Mouse (Mus musculus): ENCODE data around the gene Gm11567. TPM values are rescaled to one million over a fixed set of nuclear protein-coding genes. Genes with fewer than 3 reads are reported as not detected.
"Not testable (repeated sequence)": the region's sequence is repeated elsewhere in the genome, so short reads cannot be mapped to it uniquely, and the experiment has no call there.

Gene Gm11567
- polyA plus RNA-seq (2017; shearing (Covaris generic)) = not detected

- ATAC-seq = not testable (repeated sequence)
These were observed at the start of gene Gm11567 for GRCm38 (mm10) chr11:99878887-99879286. Gene Gm11567 (plus strand): TSS chr11:99879187.

- ATAC-seq = no peak
These were observed 41.0 kb upstream of the Gm11567 start, which contains the start of gene 2300003K06Rik for GRCm38 (mm10) chr11:99837966-99838365. Gene 2300003K06Rik (minus strand): TSS chr11:99838066.

- ATAC-seq = no peak
These were observed 36.8 kb upstream of the Gm11567 start for GRCm38 (mm10) chr11:99842185-99842584.

GRCm38 (mm10) chr11:99846746-99847145 is 32.2 kb upstream of the Gm11567 start:
- no peak for ATAC-seq

- no peak for ATAC-seq
These were observed 27.5 kb upstream of the Gm11567 start, which contains the start of gene Krtap4-16 for GRCm38 (mm10) chr11:99851508-99851907. Gene Krtap4-16 (minus strand): TSS chr11:99851608.

- no peak for ATAC-seq
These were observed 24.9 kb upstream of the Gm11567 start for GRCm38 (mm10) chr11:99854121-99854520.

GRCm38 (mm10) chr11:99857617-99858016 is 21.4 kb upstream of the Gm11567 start, which contains the start of gene Gm11568:
Gene Gm11568 (plus strand): TSS chr11:99857917.
- no peak for ATAC-seq

- ATAC-seq = no peak
These were observed 20.2 kb upstream of the Gm11567 start for GRCm38 (mm10) chr11:99858761-99859160.

GRCm38 (mm10) chr11:99864176-99864575 is 14.8 kb upstream of the Gm11567 start, which contains the start of gene Gm11559:
Gene Gm11559 (plus strand): TSS chr11:99864476.
- not testable (repeated sequence) for ATAC-seq

GRCm38 (mm10) chr11:99873089-99873488 is 5.9 kb upstream of the Gm11567 start, which contains the start of gene Krtap9-1:
Gene Krtap9-1 (plus strand): TSS chr11:99873389.
- ATAC-seq = not testable (repeated sequence)

GRCm38 (mm10) chr11:99907620-99908019 is 28.6 kb downstream of the Gm11567 start, which contains the start of gene Krtap31-1:
Gene Krtap31-1 (plus strand): TSS chr11:99907920.
- ATAC-seq = no peak

- ATAC-seq = no peak
These were observed 35.5 kb downstream of the Gm11567 start, which contains the start of gene Gm11565 for GRCm38 (mm10) chr11:99914451-99914850. Gene Gm11565 (plus strand): TSS chr11:99914751.

Other genes with a start within 250 kb of the Gm11567 start
- not detected for gene Krtap4-2, start 244.1 kb upstream of the Gm11567 start, polyA plus RNA-seq (2017; shearing (Covaris generic))
- not detected for gene Krtap4-7, start 235.1 kb upstream of the Gm11567 start, polyA plus RNA-seq (2017; shearing (Covaris generic))
- gene Gm11555, start 229.0 kb upstream of the Gm11567 start, polyA plus RNA-seq (2017; shearing (Covaris generic)) = not detected
- not detected for gene Gm11563, start 220.2 kb upstream of the Gm11567 start, polyA plus RNA-seq (2017; shearing (Covaris generic))
- gene Krtap4-6, start 213.2 kb upstream of the Gm11567 start, polyA plus RNA-seq (2017; shearing (Covaris generic)) = not detected
- not detected for gene Gm14190, start 188.4 kb upstream of the Gm11567 start, polyA plus RNA-seq (2017; shearing (Covaris generic))
- gene Gm14180, start 144.9 kb upstream of the Gm11567 start, polyA plus RNA-seq (2017; shearing (Covaris generic)) = not detected
- gene Gm11595, start 106.3 kb upstream of the Gm11567 start, polyA plus RNA-seq (2017; shearing (Covaris generic)) = not detected
- not detected for gene Krtap4-8, start 98.5 kb upstream of the Gm11567 start, polyA plus RNA-seq (2017; shearing (Covaris generic))
- not detected for gene Krtap4-9, start 94.0 kb upstream of the Gm11567 start, polyA plus RNA-seq (2017; shearing (Covaris generic))
- not detected for gene Gm11596, start 85.7 kb upstream of the Gm11567 start, polyA plus RNA-seq (2017; shearing (Covaris generic))
- not detected for gene Gm11569, start 80.3 kb upstream of the Gm11567 start, polyA plus RNA-seq (2017; shearing (Covaris generic))
- gene Gm11554, start 74.7 kb upstream of the Gm11567 start, polyA plus RNA-seq (2017; shearing (Covaris generic)) = not detected
- gene Krtap4-13, start 69.3 kb upstream of the Gm11567 start, polyA plus RNA-seq (2017; shearing (Covaris generic)) = not detected
- gene Gm11564, start 63.5 kb upstream of the Gm11567 start, polyA plus RNA-seq (2017; shearing (Covaris generic)) = not detected
- gene 2300003K06Rik, start 41.1 kb upstream of the Gm11567 start, polyA plus RNA-seq (2017; shearing (Covaris generic)) = not detected
- not detected for gene Krtap4-16, start 27.6 kb upstream of the Gm11567 start, polyA plus RNA-seq (2017; shearing (Covaris generic))
- gene Gm11568, start 21.3 kb upstream of the Gm11567 start, polyA plus RNA-seq (2017; shearing (Covaris generic)) = not detected
- not detected for gene Gm11559, start 14.7 kb upstream of the Gm11567 start, polyA plus RNA-seq (2017; shearing (Covaris generic))
- gene Krtap9-1, start 5.8 kb upstream of the Gm11567 start, polyA plus RNA-seq (2017; shearing (Covaris generic)) = not detected
- gene Krtap31-1, start 28.7 kb downstream of the Gm11567 start, polyA plus RNA-seq (2017; shearing (Covaris generic)) = not detected
- not detected for gene Gm11565, start 35.6 kb downstream of the Gm11567 start, polyA plus RNA-seq (2017; shearing (Covaris generic))
- not detected for gene Krtap31-2, start 57.1 kb downstream of the Gm11567 start, polyA plus RNA-seq (2017; shearing (Covaris generic))
- not detected for gene Krtap9-5, start 69.3 kb downstream of the Gm11567 start, polyA plus RNA-seq (2017; shearing (Covaris generic))
- not detected for gene Krtap29-1, start 99.9 kb downstream of the Gm11567 start, polyA plus RNA-seq (2017; shearing (Covaris generic))
- not detected for gene Krtap16-1, start 107.4 kb downstream of the Gm11567 start, polyA plus RNA-seq (2017; shearing (Covaris generic))
- gene Krtap17-1, start 114.8 kb downstream of the Gm11567 start, polyA plus RNA-seq (2017; shearing (Covaris generic)) = not detected
- gene Krt33a, start 137.0 kb downstream of the Gm11567 start, polyA plus RNA-seq (2017; shearing (Covaris generic)) = not detected
- gene Krt33b, start 150.7 kb downstream of the Gm11567 start, polyA plus RNA-seq (2017; shearing (Covaris generic)) = not detected
- gene Krt34, start 162.4 kb downstream of the Gm11567 start, polyA plus RNA-seq (2017; shearing (Covaris generic)) = not detected
- not detected for gene Krt31, start 171.4 kb downstream of the Gm11567 start, polyA plus RNA-seq (2017; shearing (Covaris generic))
- gene Krt32, start 209.0 kb downstream of the Gm11567 start, polyA plus RNA-seq (2017; shearing (Covaris generic)) = not detected
- gene Krt35, start 217.1 kb downstream of the Gm11567 start, polyA plus RNA-seq (2017; shearing (Covaris generic)) = not detected
- not detected for gene Krt36, start 226.4 kb downstream of the Gm11567 start, polyA plus RNA-seq (2017; shearing (Covaris generic))
- gene Krt13, start 242.4 kb downstream of the Gm11567 start, polyA plus RNA-seq (2017; shearing (Covaris generic)) = not detected

Data from activated CD4-positive, CD25-positive, alpha-beta regulatory T cell, adult 4 months (primary cell).